Mouse (Mus musculus) natural killer cell, adult 2 months (primary cell): ENCODE results near the gene Ndrg3.

Experiments
- DNase-seq, 2 experiments: peaks; one replicate each; pipeline ENCODE4 v3.0.0; 2022; ENCODE audit warnings: low spot score in 2 of 2

Gene Ndrg3

GRCm38 (mm10) chr2:156991470-156992319 is at the start of gene Ndrg3:
TSS of gene Ndrg3 (minus strand) at chr2:156992056.
- DNase-seq: peak; percentile 97

GRCm38 (mm10) chr2:157041421-157041820 is 49.6 kb upstream of the Ndrg3 start:
- no peak for DNase-seq

DNA sequence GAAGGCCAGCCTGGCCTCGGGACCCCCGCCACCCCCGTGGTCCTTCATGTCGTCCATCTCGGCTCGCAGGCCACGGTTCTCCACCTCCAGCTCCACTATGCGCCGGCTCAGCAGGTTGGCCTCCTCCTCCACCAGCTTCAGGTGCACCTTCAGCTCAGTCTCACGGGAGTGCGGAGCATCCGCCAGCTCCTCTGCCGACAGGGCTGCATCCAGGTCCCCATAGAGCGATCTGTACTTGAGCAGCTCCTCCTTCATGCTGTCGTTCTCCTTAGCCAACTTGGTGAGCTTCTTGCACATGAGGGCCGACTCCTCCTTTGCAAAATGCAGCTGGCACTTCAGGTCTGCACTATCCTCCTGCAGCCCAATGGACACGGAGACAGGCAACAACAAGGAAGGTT is 48.8 kb upstream of the Ndrg3 start:
- DNase-seq: no peak

GRCm38 (mm10) chr2:157039900-157040648 is 48.2 kb upstream of the Ndrg3 start:
- DNase-seq: no peak

- DNase-seq: no peak
These were observed 45.4 kb upstream of the Ndrg3 start for GRCm38 (mm10) chr2:157037303-157037702.

- DNase-seq: no peak
These were observed 44.5 kb upstream of the Ndrg3 start for GRCm38 (mm10) chr2:157036400-157036799.

DNA sequence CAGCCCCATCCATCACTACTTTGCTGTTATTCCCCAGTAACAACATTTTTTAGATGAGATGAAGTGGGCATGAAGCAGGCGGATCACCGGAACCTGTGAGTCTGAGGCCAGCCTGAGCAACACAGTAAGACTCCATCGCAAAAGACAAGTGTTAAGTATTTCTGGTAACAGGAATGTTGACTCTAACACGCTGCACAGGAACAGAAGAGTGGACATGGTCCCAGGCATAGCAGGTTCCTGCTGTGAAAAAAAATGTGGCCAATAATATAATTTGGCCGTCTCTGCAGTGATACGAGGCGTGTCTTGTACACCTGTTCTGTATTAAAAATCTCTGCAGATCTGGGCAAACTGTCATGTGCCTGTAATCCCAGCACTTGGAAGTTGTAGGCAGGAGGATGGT is 43.5 kb upstream of the Ndrg3 start:
- DNase-seq: no peak

- peak; percentile 69 to 78 for DNase-seq
These were observed 38.9 kb upstream of the Ndrg3 start for GRCm38 (mm10) chr2:157030804-157031203.

DNA sequence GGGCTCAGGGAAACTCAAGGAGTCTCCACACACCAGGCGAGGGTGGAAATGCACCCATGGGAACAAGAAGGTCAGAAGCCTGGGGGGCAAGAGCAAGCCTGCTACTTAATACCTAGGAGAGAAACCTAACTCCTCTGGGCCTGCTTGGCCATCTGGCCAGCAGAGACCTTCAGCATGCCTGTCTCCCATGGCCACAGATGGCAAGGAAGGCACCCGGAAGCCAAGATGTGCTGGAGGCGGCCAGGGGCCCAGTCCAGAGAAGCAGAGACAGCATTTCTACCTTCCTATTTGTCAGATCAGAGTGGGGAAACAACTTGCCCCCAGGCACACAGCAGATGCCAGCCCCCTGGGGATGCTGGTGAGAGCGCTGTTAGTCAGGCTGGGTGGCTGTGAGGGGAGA is 36.4 kb upstream of the Ndrg3 start:
- no peak for DNase-seq

DNA sequence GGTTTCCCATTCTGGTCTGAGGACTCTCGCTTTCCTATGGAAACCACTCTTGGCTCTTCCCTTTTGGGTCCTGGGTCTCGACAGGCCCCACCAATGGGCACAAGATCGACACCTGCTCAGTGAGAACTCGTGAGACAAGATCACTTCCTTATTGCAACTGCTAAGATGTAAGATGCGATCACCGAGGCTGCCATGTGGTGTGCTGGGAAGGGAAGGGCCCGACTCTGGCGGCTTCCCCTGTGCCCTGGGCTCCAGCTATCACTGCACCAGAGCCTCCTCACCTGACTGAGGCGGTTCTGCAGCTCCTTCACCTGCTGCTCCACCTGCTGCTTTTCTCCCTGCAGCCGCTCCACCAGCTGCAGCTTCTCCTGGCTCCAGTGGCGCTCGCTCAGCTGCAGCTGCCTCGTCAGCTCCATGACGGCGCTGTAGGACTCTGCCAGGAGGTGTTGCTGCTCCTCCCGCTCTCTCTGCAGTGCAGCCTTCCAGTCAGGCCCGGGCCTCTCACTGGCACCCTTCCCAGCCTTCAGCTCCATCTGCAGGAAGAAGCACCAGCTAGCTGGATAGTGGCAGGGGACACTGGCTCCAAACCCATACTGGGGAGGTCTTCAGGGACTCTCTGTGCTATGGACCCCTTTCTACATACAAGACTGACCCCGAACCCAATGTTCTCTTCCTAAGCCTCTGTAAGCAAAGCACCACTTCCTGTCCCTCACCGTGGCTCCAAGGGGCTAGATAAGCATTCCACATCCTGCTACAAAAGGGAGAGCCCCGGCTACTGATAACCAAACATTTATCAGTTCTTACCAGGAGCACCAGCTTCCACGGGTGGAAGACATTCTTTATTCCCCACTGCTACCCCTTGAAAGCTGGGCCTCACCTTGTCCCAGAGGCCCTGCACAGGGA is 35.5 kb upstream of the Ndrg3 start:
- DNase-seq: no peak

GRCm38 (mm10) chr2:157021156-157021555 is 29.3 kb upstream of the Ndrg3 start:
- DNase-seq: no peak

GRCm38 (mm10) chr2:157019228-157019627 is 27.4 kb upstream of the Ndrg3 start:
- no peak for DNase-seq

DNA sequence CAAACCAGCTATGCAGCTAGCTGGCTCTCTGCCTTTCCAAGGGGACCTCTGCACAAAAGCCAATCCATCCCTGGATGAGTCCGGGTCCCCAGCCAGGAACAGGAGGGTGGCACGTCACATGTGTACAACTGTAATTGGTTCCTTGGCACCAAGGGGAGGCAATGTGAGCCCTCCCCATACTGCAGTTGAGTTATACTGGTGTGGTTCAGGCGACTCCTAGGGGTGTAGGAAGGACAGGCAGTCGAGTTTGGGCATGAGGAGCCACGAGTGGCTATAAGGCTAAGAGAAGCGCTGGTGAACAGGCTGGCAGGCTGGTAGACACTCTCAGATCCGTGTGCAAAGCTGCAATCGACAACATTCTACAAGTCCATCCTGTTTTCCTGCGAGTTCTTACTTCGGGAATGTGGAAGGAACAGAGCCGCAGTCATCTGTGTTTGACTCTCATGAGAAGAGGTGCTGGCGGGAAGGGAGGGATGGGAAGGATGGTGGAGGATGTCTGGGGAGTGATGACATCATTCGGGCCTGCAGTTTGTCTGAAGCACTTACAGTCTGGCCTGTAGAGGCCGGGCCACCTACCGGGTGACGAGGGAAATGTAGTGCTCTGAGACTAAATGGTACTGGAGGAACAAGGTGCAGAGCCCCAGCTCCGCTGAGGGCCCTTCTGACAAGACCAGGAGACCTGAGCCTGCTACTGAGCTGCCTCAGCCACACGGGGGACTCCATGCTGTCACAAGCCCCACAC is 24.8 kb upstream of the Ndrg3 start:
- no peak for DNase-seq

- DNase-seq: no peak
These were observed 20.5 kb upstream of the Ndrg3 start for GRCm38 (mm10) chr2:157012341-157012740.

GRCm38 (mm10) chr2:157010634-157011310 is 18.9 kb upstream of the Ndrg3 start:
- DNase-seq: no peak

- no peak for DNase-seq
These were observed 18.3 kb upstream of the Ndrg3 start for GRCm38 (mm10) chr2:157010121-157010520.

DNA sequence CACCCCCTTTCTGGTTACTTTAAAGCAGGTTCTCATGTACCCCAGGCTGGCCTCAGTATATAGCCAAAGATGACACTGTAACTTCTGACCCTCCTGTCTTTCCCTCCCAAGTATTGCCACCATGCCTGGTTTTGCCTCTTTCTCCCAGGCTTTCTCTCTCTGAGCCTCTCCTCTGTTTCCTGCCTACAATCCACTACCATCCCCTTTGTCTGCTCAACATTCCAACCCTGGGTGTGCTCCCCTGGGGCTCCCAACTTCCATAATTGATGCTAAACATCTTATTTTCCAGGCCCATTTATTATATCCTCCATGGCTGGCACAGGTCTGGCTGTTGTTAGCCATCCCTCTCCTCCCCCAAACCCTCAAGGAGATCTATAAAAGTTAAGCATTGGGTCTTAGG is 16.7 kb upstream of the Ndrg3 start:
- DNase-seq: no peak

DNA sequence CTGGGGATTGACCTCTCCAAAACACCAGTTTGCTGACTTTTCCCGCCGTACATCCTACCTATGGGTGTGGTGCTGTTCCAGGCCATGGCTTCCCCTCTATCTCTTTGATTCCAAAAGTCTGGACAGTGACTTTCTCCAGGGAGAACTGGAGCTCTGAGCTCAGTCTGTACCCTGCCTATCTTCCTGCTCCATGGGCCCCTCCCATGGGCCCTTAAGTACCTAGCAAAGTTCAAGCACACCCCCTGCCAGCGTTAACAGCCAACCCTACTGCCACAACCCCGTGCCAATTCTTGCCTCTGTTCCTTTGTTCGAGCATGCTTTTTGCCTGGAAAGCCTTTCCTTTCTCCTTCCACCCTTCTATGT is 15.4 kb upstream of the Ndrg3 start:
- no peak for DNase-seq

GRCm38 (mm10) chr2:157006511-157007233 is 14.8 kb upstream of the Ndrg3 start, which contains the start of gene Dsn1:
TSS of gene Dsn1 (minus strand) at chr2:157007154.
- peak; percentile 92 to 95 for DNase-seq

GRCm38 (mm10) chr2:157002321-157002720 is 10.5 kb upstream of the Ndrg3 start:
- DNase-seq: no peak
